Mouse (Mus musculus) heart, adult 9 months (tissue): ENCODE measurements around the gene Lzic.

ENCODE experiments used
- DNase-seq, 2 experiments: peaks; one replicate each; pipeline ENCODE4 v3.0.0; 2022; ENCODE audit warnings: low spot score in 2 of 2

Gene Lzic

GRCm38 (mm10) chr4:149477078-149477477 lies 8.0 kb upstream of the Lzic start, which contains the start of gene Tmem274:
Tmem274 (plus strand) TSS chr4:149477378.
- no peak for DNase-seq

DNA sequence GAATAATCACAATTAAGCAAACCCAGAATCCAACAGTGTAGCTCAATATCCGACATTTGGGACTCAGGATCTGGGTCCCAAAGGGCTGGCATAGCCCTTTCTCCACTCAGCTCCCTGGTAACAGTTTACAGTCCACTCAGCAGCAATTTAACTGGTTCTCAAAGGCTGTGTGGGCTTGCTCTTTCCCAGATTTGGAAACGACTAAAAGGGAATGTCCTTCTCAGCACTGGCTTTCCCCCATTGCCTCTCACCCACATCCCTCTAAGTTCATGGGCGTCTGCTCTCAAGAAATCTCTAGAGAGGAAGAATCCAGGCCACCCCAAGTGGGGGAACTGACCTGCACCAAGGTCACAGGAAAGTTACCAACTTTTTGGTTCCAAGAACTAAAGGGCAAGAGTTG lies 463 bp upstream of the Lzic start:
- DNase-seq = peak; percentile 35 to 40

GRCm38 (mm10) chr4:149485825-149486206 lies 787 bp downstream of the Lzic start:
- DNase-seq = peak; percentile 16 to 45

DNA sequence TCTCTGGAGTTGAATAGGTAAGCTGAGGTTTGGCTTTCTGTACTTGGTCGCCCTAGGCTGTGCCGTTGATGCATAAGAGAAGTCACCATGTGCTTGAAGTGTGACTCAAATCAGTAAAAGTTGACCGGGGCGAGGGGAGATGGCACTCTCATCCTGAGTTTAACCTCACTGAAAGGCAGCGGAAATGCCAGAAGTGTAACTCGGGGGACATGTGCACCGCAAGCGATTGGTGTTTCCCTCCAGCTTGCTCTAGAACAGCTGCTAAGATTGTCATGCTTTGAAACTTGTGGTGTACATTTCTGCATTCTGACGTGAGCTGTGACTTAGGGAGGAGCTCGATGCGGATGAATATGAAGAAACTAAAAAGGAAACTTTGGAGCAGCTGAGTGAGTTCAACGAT lies 2.7 kb downstream of the Lzic start:
- DNase-seq = no peak

DNA sequence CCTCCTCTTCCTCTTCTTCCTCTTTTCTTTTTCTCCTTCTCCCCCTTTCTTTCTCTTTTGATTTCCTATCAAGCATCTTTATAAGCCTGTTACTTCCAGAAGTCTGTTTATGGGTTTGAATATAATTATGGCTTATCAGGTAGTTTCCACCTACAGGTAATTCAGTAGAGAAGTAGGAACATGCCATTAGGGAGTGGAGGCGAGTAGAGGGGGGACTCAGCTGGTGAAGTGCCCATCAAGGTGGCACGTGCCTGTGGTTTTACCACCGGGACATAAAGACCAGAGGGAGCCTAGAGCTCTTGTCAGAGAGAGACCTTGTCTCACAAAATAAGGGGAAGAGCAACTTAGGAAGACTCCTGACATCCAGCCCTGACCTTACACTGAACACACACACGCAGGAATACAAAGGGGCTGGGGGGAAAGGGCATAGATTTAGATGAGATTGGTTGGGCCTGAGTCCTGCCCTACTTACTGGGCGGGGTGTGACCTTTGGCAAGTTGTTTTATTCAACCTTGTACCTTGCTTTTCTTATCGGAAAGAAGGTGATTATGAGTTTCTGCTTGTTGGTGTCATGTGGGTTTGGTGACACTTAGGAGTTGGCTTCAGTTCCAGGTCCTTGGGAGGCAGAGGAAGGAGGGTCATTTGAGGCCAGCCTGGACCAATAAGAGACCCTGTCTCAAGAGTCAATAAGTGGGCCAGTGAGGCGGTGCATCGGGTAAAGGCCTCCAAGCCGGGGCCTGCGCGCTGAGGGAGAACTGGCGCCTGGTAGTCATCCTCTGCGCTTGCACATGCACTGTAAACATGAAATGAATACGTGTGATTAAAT lies 4.6 kb downstream of the Lzic start:
- peak; percentile 73 to 80 for DNase-seq

- no peak for DNase-seq
Observed at GRCm38 (mm10) chr4:149491151-149491550, 6.1 kb downstream of the Lzic start.

DNA sequence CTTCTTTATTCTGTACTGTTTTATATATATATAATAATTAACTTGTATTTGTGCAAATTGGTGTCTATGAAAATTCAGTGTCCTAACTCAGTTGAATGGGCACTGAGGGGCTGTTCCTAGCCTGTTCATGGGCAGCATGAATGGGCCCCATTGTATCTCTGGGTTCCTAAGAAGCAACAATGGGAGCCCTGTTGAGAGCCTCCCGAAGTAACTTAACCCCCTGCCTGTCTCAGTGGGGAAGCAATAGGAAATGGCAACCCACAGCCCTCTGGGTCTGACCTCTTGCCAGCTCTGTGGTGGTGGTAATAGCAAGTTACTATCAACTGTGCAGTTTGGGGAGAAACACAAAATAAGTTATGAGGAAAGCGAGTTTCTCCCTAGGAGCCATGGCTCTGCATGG lies 11.6 kb downstream of the Lzic start:
- no peak for DNase-seq

DNA sequence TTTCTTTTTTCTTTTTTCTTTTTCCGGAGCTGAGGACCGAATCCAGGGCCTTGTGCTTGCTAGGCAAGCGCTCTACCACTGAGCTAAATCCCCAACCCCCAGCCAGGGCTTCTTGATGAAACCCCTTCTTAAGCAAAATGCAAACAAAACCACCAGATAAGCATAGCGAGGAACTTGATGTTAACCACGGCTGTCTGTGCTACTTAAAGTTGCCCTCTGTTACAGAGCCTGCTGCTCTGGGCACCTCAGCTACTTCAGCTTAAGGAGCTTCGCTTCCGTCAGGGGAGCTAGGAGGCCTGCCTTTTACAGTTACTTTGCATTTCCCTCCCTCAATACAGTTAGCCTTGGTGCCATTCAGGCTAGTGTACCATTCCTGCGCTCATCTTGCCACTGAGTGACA lies 13.9 kb downstream of the Lzic start:
- DNase-seq = no peak

GRCm38 (mm10) chr4:149499790-149500189 lies 14.8 kb downstream of the Lzic start:
- DNase-seq = no peak

GRCm38 (mm10) chr4:149504363-149504762 lies 19.3 kb downstream of the Lzic start:
- DNase-seq = no peak

DNA sequence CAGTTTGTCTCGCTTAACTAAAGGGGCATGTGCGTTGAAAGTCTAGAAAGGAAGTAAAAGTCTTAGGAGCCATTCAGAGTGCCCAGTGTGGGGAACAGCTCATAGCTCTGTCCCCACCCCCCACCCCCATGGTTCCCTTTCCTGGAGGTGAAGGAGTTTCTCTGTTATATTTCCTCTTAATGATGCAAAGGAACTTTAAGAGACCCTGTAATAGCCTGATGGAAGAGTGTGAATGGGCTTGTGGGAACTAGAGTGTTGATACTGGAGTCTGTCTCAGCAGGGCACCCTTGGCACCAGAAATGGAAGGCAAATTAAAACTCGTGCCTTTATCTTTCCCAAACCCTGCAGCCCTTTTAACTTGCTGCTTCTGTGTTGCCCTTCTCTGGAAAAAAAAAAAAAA lies 19.8 kb downstream of the Lzic start:
- no peak for DNase-seq

DNA sequence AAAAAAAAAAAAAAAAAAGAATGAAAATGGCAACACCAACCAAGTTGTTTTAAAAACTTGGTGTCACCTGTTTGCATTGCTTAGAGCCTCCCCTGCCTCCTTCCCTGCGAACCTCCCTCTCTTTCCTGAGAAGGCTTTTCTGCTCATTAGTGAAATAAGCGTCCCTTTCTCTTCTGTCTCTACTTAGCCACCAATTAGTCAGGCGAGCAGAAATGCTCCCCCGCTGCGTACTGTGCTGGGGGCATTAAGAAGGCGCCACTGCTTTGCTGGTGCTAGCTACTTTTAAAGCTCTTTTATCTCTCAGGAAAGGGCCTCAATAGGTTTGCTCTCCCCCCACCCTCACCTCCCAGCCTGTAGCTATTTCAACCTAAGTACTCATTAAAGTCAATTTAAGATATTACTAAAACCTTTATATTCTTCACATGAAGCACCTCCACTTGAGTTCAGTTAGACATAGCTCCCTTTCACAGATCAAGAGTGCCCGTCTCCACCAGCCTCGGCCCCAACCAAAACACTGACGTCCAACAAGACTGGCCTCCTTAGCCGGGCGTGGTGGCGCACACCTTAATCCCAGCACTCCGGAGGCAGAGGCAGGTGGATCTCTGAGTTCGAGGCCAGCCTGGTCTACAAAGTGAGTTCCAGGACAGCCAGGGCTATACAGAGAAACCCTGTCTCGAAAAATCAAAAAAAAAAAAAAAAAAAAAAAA lies 20.4 kb downstream of the Lzic start:
- DNase-seq = no peak

DNA sequence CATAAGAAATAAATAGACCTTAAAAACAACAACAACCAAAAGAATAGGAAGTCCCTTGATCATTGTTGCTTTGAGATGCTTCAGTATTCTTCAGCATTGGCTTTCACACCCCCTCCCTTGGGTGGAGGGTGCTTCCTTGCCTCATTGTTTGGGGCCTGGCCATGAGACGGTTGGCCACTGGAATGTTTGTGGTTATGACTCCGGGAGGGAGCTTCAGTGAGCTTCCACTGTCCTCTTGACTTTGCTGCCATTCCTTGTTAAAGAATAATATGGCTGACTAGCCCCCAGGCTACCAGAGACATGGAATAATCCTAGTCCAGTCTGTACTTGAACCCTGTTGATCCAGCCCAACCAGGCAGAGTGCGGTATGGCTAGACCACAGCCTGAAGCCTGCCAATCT lies 21.9 kb downstream of the Lzic start:
- DNase-seq = no peak

- no peak for DNase-seq
Observed at GRCm38 (mm10) chr4:149511221-149511646, 26.2 kb downstream of the Lzic start.

DNA sequence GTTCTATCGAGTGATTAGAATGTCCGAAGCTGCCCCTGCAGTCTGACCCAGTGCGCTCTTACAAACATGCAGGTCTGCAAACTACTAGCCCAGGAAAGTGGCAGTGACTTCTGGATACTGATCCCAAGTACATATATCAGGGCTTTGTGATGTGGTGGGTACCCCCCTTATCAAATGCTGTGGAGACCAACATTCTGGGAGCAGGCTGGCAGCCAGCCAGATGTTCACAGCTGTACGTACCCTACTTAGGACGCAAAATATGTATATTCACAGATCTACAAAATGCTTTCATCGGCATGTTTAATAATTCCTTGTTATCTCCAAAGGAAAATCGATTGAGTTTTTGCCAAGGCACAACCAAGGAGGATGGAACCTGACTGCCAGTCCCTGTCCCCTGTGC lies 27.0 kb downstream of the Lzic start:
- DNase-seq = no peak

GRCm38 (mm10) chr4:149515706-149516105 lies 30.7 kb downstream of the Lzic start:
- no peak for DNase-seq

- DNase-seq = peak; percentile 96 to 97
Observed at GRCm38 (mm10) chr4:149517868-149518340, 32.9 kb downstream of the Lzic start, which contains the start of gene Ctnnbip1. Ctnnbip1 (plus strand) TSS chr4:149518236.

GRCm38 (mm10) chr4:149518351-149519220 lies 33.6 kb downstream of the Lzic start:
- no peak for DNase-seq

DNA sequence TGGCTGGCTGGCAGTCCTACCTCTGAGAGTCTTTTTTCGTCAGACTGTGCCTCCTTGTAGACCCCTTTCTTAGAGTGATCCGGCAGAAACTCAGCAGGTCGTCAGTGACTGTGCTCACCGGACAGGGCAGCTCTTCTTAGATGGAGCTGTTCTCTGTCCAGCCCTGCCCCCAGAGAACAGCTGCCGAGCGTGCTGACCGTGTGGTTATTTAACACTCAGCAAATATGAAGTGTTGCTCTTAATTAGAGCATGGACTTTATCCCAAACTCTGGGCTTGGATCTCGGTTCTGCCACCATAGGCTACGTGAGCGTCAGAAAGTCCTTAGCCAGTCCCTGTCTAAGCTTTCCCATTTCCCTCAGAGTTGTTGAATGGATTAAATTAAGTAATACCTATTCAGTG lies 36.2 kb downstream of the Lzic start:
- no peak for DNase-seq

GRCm38 (mm10) chr4:149523961-149524360 lies 38.9 kb downstream of the Lzic start:
- no peak for DNase-seq

GRCm38 (mm10) chr4:149525170-149525569 lies 40.1 kb downstream of the Lzic start:
- DNase-seq = no peak

DNA sequence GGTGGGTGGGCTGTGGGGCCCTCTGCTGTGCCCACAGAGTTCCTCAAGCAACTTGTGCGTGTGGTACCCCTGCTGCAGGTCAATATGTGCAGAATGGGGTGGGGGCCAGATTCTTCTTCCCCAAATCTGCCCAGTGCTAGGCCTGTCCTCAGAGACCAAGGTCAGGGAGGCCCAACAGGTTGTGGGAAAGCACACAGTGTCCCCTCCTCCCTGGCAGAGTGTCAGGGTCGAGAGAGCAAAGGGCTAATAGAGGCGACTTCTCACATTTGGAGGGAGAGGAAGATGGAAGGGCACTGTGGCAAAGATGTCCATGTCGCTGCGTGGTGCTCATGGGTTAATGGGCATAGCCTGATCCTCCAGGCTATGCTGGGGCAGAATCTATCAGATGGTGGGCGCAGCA lies 40.8 kb downstream of the Lzic start:
- no peak for DNase-seq
